Mouse (Mus musculus) heart, postnatal 0 days (tissue): ENCODE measurements around the gene Svs3b. TPM values are rescaled to one million over a fixed set of nuclear protein-coding genes. Genes with fewer than 3 reads are reported as not detected.
"Not testable (repeated sequence)": the region's sequence is repeated elsewhere in the genome, so short reads cannot be mapped to it uniquely, and the experiment has no call there.

Experiments used
- ATAC-seq: fragments of 200-750 bp; cut with Nextera tagmentation; 2 replicates; pipeline ENCODE4 v1.8.0; 2017; ENCODE audit warnings: low read depth, moderate number of reproducible peaks, moderate library complexity; ENCODE audit not compliant: insufficient read depth
- DNase-seq: peaks from one replicate; pipeline ENCODE4 v3.0.0-alpha.2; 2016; ENCODE audit warnings: low spot score
- H3K27ac ChIP-seq: fragments of 300-500 bp; sonication (generic); 2 replicates; pipeline ENCODE4 v1.5.1; 2014; ENCODE audit warnings: low read depth, mild to moderate bottlenecking
- H3K27me3 ChIP-seq: fragments of 300-500 bp; sonication (generic); 2 replicates; pipeline ENCODE4 v1.6.1; 2014; ENCODE audit warnings: low read length, mixed read lengths; ENCODE audit not compliant: control insufficient read depth, insufficient read depth
- H3K36me3 ChIP-seq: fragments of 300-500 bp; sonication (generic); replicated peaks from 2 replicates; pipeline ENCODE4 v1.6.1; 2014; ENCODE audit warnings: low read length, mixed read lengths; ENCODE audit not compliant: control insufficient read depth, insufficient read depth
- H3K4me1 ChIP-seq: fragments of 300-500 bp; sonication (generic); 2 replicates; pipeline ENCODE4 v1.6.1; 2014; ENCODE audit warnings: antibody characterized with exemption; ENCODE audit not compliant: control insufficient read depth, insufficient read depth
- H3K4me2 ChIP-seq: fragments of 300-500 bp; sonication (generic); 2 replicates; pipeline ENCODE4 v1.6.1; 2014; ENCODE audit warnings: low read depth, mild to moderate bottlenecking, low read length, moderate library complexity
- H3K4me3 ChIP-seq: fragments of 300-500 bp; sonication (generic); 2 replicates; pipeline ENCODE4 v1.5.1; 2014; ENCODE audit warnings: low read depth, low read length
- H3K9ac ChIP-seq: fragments of 300-500 bp; sonication (generic); replicated peaks from 2 replicates; pipeline ENCODE4 v1.6.1; 2014; ENCODE audit warnings: low read depth, low read length, mixed read lengths
- H3K9me3 ChIP-seq: fragments of 300-500 bp; sonication (generic); replicated peaks from 2 replicates; pipeline ENCODE4 v1.6.1; 2016; ENCODE audit warnings: low read length; ENCODE audit not compliant: control insufficient read depth
- CTCF ChIP-seq: IDR thresholded peaks from 2 replicates; pipeline ENCODE4 v1.5.1; 2016; ENCODE audit warnings: antibody characterized with exemption, control low read depth, low read depth
- EP300 ChIP-seq: IDR thresholded peaks from 2 replicates; pipeline ENCODE4 v1.6.1; 2016; ENCODE audit warnings: antibody characterized with exemption, low read depth
- WGBS: fragments of 180-500 bp; shearing (Covaris S2); extraction: QIAGEN DNeasy Blood & Tissue Kit; methylation state at CpG from one replicate; pipeline ENCODE4 v1.1.7; 2014; 5-methylcytosine and 5-hydroxymethylcytosine counted together
- polyA plus RNA-seq: library from polyadenylated mRNA; unstranded; fragments of >200 nt; fragmentation: Nextera tagmentation; extraction: Ambion mirVana; gene quantifications from 2 replicates; pipeline ENCODE4 v1.2.1, GENCODE M21; 2015
- total RNA-seq: library from RNA; depleted of rRNA; stranded (reverse); fragments of >200 nt; gene quantifications from 2 replicates; pipeline ENCODE4 v1.2.3, GENCODE M21; 2014; ENCODE audit warnings: low replicate concordance; rRNA removed

Svs3b gene
- not detected in 2 replicates for total RNA-seq
- not detected in 2 replicates for polyA plus RNA-seq

- WGBS: 59% methylated on average over 1 of the region's 1 CpGs
- H3K36me3 ChIP-seq, H3K4me1 ChIP-seq, H3K4me2 ChIP-seq, H3K9me3 ChIP-seq, H3K4me3 ChIP-seq, H3K27ac ChIP-seq, H3K9ac ChIP-seq, ATAC-seq, H3K27me3 ChIP-seq, DNase-seq: not testable (repeated sequence)
Observed at GRCm38 (mm10) chr2:164256540-164256939, at the start of gene Svs3b. TSS of gene Svs3b (minus strand) at chr2:164256640.

- H3K36me3 ChIP-seq, H3K9me3 ChIP-seq, H3K27ac ChIP-seq, H3K4me1 ChIP-seq, ATAC-seq, H3K4me3 ChIP-seq, DNase-seq, H3K4me2 ChIP-seq, H3K9ac ChIP-seq, H3K27me3 ChIP-seq: not testable (repeated sequence)
- 63% methylated on average over 1 of the region's 1 CpGs for WGBS
Observed at GRCm38 (mm10) chr2:164288968-164289367, 32.5 kb upstream of the Svs3b start, which contains the start of gene Svs3a. TSS of gene Svs3a (plus strand) at chr2:164289268.

GRCm38 (mm10) chr2:164278359-164278758, 21.9 kb upstream of the Svs3b start, which contains the start of gene Svs4:
TSS of gene Svs4 (minus strand) at chr2:164278459.
- DNase-seq (no peak), ATAC-seq (no peak)
- no peaks in the 10 kb centered on the region for H3K36me3 ChIP-seq
- no peaks in the 10 kb centered on the region for H3K9me3 ChIP-seq
- H3K4me2 ChIP-seq: no peak within 1 kb of the TSS
- 75% methylated on average over 4 of the region's 4 CpGs for WGBS
- TF ChIP-seq CTCF (no peak), EP300 (no peak)
- no peaks in the 10 kb centered on the region for H3K4me1 ChIP-seq
- no peak within 1 kb of the TSS for H3K9ac ChIP-seq
- no peaks in the 10 kb centered on the region for H3K27me3 ChIP-seq
- no peak within 1 kb of the TSS for H3K27ac ChIP-seq
- H3K4me3 ChIP-seq: no peak within 1 kb of the TSS

- Histone ChIP-seq H3K9ac (no peak within 1 kb of the TSS), H3K4me3 (no peak within 1 kb of the TSS), H3K27me3 (no peaks in the 10 kb centered on the region), H3K27ac (no peak within 1 kb of the TSS), H3K36me3 (no peaks in the 10 kb centered on the region), H3K4me2 (no peak within 1 kb of the TSS), H3K9me3 (no peaks in the 10 kb centered on the region), H3K4me1 (peaks cover 17% of the 10 kb centered on the region; the same call in 1 of the 2 replicates)
- WGBS: 76% methylated on average over 3 of the region's 3 CpGs
- no peak for DNase-seq
- TF ChIP-seq CTCF (no peak), EP300 (no peak)
- no peak for ATAC-seq
Observed at GRCm38 (mm10) chr2:164238366-164238765, 18.1 kb downstream of the Svs3b start, which contains the start of gene Svs2. TSS of gene Svs2 (minus strand) at chr2:164238466.

- H3K27me3 ChIP-seq: no peaks in the 10 kb centered on the region
- DNase-seq (no peak), ATAC-seq (no peak)
- H3K9me3 ChIP-seq: no peaks in the 10 kb centered on the region
- no peaks in the 10 kb centered on the region for H3K4me1 ChIP-seq
- H3K4me2 ChIP-seq: no peak overlapping the region
- H3K4me3 ChIP-seq: no peak overlapping the region
- 75% methylated on average over 8 of the region's 8 CpGs for WGBS
- no peak for TF ChIP-seq CTCF
- TF ChIP-seq EP300: no peak
- H3K9ac ChIP-seq: no peak overlapping the region
- no peaks in the 10 kb centered on the region for H3K36me3 ChIP-seq
- H3K27ac ChIP-seq: no peak overlapping the region
Observed at GRCm38 (mm10) chr2:164232671-164233070, 23.8 kb downstream of the Svs3b start.

- Histone ChIP-seq H3K9me3 (no peaks in the 10 kb centered on the region), H3K27me3 (no peaks in the 10 kb centered on the region), H3K4me1 (no peaks in the 10 kb centered on the region), H3K4me3 (no peak overlapping the region), H3K4me2 (no peak overlapping the region), H3K27ac (no peak overlapping the region), H3K9ac (no peak overlapping the region), H3K36me3 (no peaks in the 10 kb centered on the region)
- no peak for TF ChIP-seq CTCF
- 68% methylated on average over 8 of the region's 8 CpGs for WGBS
- ATAC-seq: no peak
- DNase-seq: no peak
Observed at GRCm38 (mm10) chr2:164228361-164229070, 27.9 kb downstream of the Svs3b start.
